ENCODE assay signal across 11 mouse cellular contexts in genomic region chr3:54357561-54357960, GRCm38 (mm10). TPM values are rescaled to one million over a fixed set of nuclear protein-coding genes. Genes with fewer than 3 reads are reported as not detected.
DNase-seq lines count a peak whose midpoint lies in the region; ATAC-seq and TF ChIP-seq lines count a peak whose summit lies in the region.
"Had no signal": no experiment of that assay in that cellular context is flagged by ENCODE, and none has a peak within 500 bp of the region (broad histone marks: within the 10 kb centered on the region; RNA-seq: fewer than 3 reads in every experiment).

No protein-coding gene starts in this region.

- no peaks in the 10 kb centered on the region for H3K4me1 ChIP-seq in midbrain, embryonic 14.5 days (ENCODE audit: control insufficient read depth, insufficient read depth, low read length)
- H3K4me1 ChIP-seq in midbrain, embryonic 10.5 days = peaks cover 4% of the 10 kb centered on the region; the same call in 1 of the 2 replicates
- H3K4me1 ChIP-seq in embryonic facial prominence, embryonic 14.5 days (ENCODE audit: control insufficient read depth, insufficient read depth, low read length) = peaks cover 20% of the 10 kb centered on the region
- no peaks in the 10 kb centered on the region for H3K4me1 ChIP-seq in lung, adult 2 months (ENCODE audit: control insufficient read depth, insufficient read depth, low read length)
- H3K4me1 ChIP-seq: liver, embryonic 15.5 days had no signal

- 60% methylated on average over 3 of the region's 3 CpGs for WGBS in midbrain, embryonic 14.5 days
- 78% methylated on average over 3 of the region's 3 CpGs for WGBS in midbrain, embryonic 10.5 days
- WGBS in embryonic facial prominence, embryonic 14.5 days = 55% methylated on average over 3 of the region's 3 CpGs
- 69% methylated on average over 3 of the region's 3 CpGs for WGBS in lung, adult 2 months

- no peaks in the 10 kb centered on the region for H3K9me3 ChIP-seq in midbrain, embryonic 14.5 days (ENCODE audit: control insufficient read depth, low read length)
- H3K9me3 ChIP-seq in midbrain, embryonic 10.5 days (replicated peaks) = no peaks in the 10 kb centered on the region
- H3K9me3 ChIP-seq in embryonic facial prominence, embryonic 14.5 days (ENCODE audit: control insufficient read depth, low read length) = no peaks in the 10 kb centered on the region
- H3K9me3 ChIP-seq: embryonic facial prominence, embryonic 12.5 days; liver, embryonic 15.5 days had no signal

- intact Hi-C loops in heart, postnatal 25 days (cut with DNase I) = loop anchor here (5.0 to 10.0 kb wide), 2 partner anchors 235 to 623 kb away; no protein-coding TSS in a partner anchor

- no peaks in the 10 kb centered on the region for H3K27me3 ChIP-seq in midbrain, embryonic 14.5 days (ENCODE audit: control insufficient read depth, insufficient read depth, low read length)
- no peaks in the 10 kb centered on the region for H3K27me3 ChIP-seq in midbrain, embryonic 10.5 days (ENCODE audit: low read depth, poor library complexity, severe bottlenecking)
- H3K27me3 ChIP-seq in embryonic facial prominence, embryonic 14.5 days (replicated peaks; ENCODE audit: control insufficient read depth, insufficient read depth, low read length) = no peaks in the 10 kb centered on the region
- H3K27me3 ChIP-seq: embryonic facial prominence, embryonic 12.5 days; liver, embryonic 15.5 days had no signal

- no peak overlapping the region for H3K27ac ChIP-seq in midbrain, embryonic 14.5 days (replicated peaks; ENCODE audit: low read depth, low read length)
- no peak overlapping the region for H3K27ac ChIP-seq in midbrain, embryonic 10.5 days (replicated peaks)
- no peak overlapping the region; the same call in 1 of the 2 replicates for H3K27ac ChIP-seq in embryonic facial prominence, embryonic 14.5 days (replicated peaks; ENCODE audit: low read depth, low read length)
- H3K27ac ChIP-seq: embryonic facial prominence, embryonic 12.5 days; liver, embryonic 15.5 days had no signal

- no peak overlapping the region for H3K9ac ChIP-seq in midbrain, embryonic 14.5 days (replicated peaks; ENCODE audit: low read length)
- no peak overlapping the region for H3K9ac ChIP-seq in embryonic facial prominence, embryonic 14.5 days (ENCODE audit: low read depth, low read length)
- H3K9ac ChIP-seq: embryonic facial prominence, embryonic 12.5 days; liver, embryonic 15.5 days had no signal

- TF ChIP-seq POLR2A in lung, adult 2 months (IDR thresholded peaks at IDR 0.05; ENCODE audit: borderline replicate concordance, extremely low read depth, low read depth, low read length) = no peak

- ATAC-seq in midbrain, embryonic 14.5 days (ENCODE audit: low FRiP score, low TSS enrichment) = no peak
- no peak for ATAC-seq in embryonic facial prominence, embryonic 14.5 days (ENCODE audit: low read depth)

- no peaks in the 10 kb centered on the region for H3K36me3 ChIP-seq in midbrain, embryonic 14.5 days (ENCODE audit: control insufficient read depth, insufficient read depth, low read length)
- no peaks in the 10 kb centered on the region for H3K36me3 ChIP-seq in midbrain, embryonic 10.5 days
- no peaks in the 10 kb centered on the region for H3K36me3 ChIP-seq in embryonic facial prominence, embryonic 14.5 days (ENCODE audit: control insufficient read depth, insufficient read depth, low read length)
- H3K36me3 ChIP-seq: embryonic facial prominence, embryonic 12.5 days; liver, embryonic 15.5 days had no signal

- H3K4me3 ChIP-seq in midbrain, embryonic 14.5 days (replicated peaks; ENCODE audit: low read depth, low read length) = no peak overlapping the region
- H3K4me3 ChIP-seq in midbrain, embryonic 10.5 days = no peak overlapping the region
- no peak overlapping the region for H3K4me3 ChIP-seq in embryonic facial prominence, embryonic 14.5 days (ENCODE audit: low read depth, low read length)
- H3K4me3 ChIP-seq in lung, adult 2 months (replicated peaks; ENCODE audit: extremely low read depth, low read depth, low read length) = no peak overlapping the region
- H3K4me3 ChIP-seq: embryonic facial prominence, embryonic 12.5 days; liver, embryonic 15.5 days had no signal

- no peak overlapping the region for H3K4me2 ChIP-seq in midbrain, embryonic 14.5 days (ENCODE audit: low read length)
- no peak overlapping the region for H3K4me2 ChIP-seq in embryonic facial prominence, embryonic 14.5 days (ENCODE audit: low read depth, low read length)
- H3K4me2 ChIP-seq: liver, embryonic 15.5 days had no signal

- TF ChIP-seq CTCF in lung, adult 2 months (IDR thresholded peaks at IDR 0.05; ENCODE audit: insufficient read depth, low read length) = no peak

- peak; percentile 4 to 45 for DNase-seq in heart, adult 18-20 months
- DNase-seq in heart, postnatal 25 days (ENCODE audit: low spot score) = no peak
- peak; percentile 67 for DNase-seq in midbrain, embryonic 14.5 days
- no peak for DNase-seq in midbrain, embryonic 10.5 days (ENCODE audit: low spot score)
- DNase-seq in embryonic facial prominence, embryonic 14.5 days (ENCODE audit: low spot score) = peak; percentile 55
- peak; percentile 45 for DNase-seq in retina, embryonic 14.5 days (ENCODE audit: low spot score)
- no peak for DNase-seq in ovary, postnatal 10 days (ENCODE audit: low spot score)
- DNase-seq in lung, adult 2 months = no peak
- DNase-seq: heart, postnatal 4 days had no signal

RNA-seq across cellular contexts. Expression of gene Postn, which starts 3.3 kb away (rescaled TPM):
- 10 to 100 TPM; 12.8 to 13.5 TPM for total RNA-seq in heart, adult 18-20 months (2021)
- 10 to 100 TPM; 28.1 to 33.8 TPM for total RNA-seq in heart, postnatal 25 days (2021)
- 2.8 and 13.1 TPM in 2 replicates for polyA plus RNA-seq in midbrain, embryonic 14.5 days (2014; fragmentation: Nextera tagmentation; extraction: Ambion mirVana)
- 5.5 and 7.3 TPM in 2 replicates for polyA plus RNA-seq in midbrain, embryonic 10.5 days (2016; fragmentation: Nextera tagmentation; extraction: Ambion mirVana)
- polyA plus RNA-seq in embryonic facial prominence, embryonic 14.5 days (2014; fragmentation: Nextera tagmentation; extraction: Ambion mirVana) = 841 and 870 TPM in 2 replicates
- polyA plus RNA-seq in lung, adult 2 months (2012; rRNA removed) = 45.0 and 89.0 TPM in 2 replicates

Comparison
In these comparisons a context has a peak if more than half of its experiments do, and no peak if none do; other contexts are left out.
1. DNase-seq: peak in heart, adult 18-20 months (2 of 2), midbrain, embryonic 14.5 days (single experiment), embryonic facial prominence, embryonic 14.5 days (single experiment) and retina, embryonic 14.5 days (single experiment); none in heart, postnatal 25 days (single experiment), midbrain, embryonic 10.5 days (single experiment), ovary, postnatal 10 days (single experiment) and lung, adult 2 months (single experiment).